Mouse (Mus musculus) MEL (cell line): ENCODE results near the gene Bmf. TPM values are rescaled to one million over a fixed set of nuclear protein-coding genes. Genes with fewer than 3 reads are reported as not detected.

Source experiments
- DNase-seq: peaks from one replicate; pipeline ENCODE4 v3.0.0; 2011; ENCODE audit warnings: low read depth, low spot score
- H3K27ac ChIP-seq: 2 replicates; pipeline ENCODE4 v1.5.1; 2012; ENCODE audit warnings: low read depth, mild to moderate bottlenecking, control low read depth, low read length, moderate library complexity; ENCODE audit not compliant: control insufficient read depth
- H3K27me3 ChIP-seq, 2 experiments: fragments of 150-350 bp in 1 of 2; sonication (generic) in 1 of 2; 2 replicates each; pipeline ENCODE4 v1.6.1; 2012; ENCODE audit warnings: low read length in 2 of 2, mild to moderate bottlenecking in 2 of 2, improper control_type of control experiment in 1 of 2, moderate library complexity in 1 of 2; ENCODE audit not compliant: insufficient read depth in 2 of 2, control insufficient read depth in 1 of 2
- H3K36me3 ChIP-seq, 2 experiments: 2 replicates each; pipeline ENCODE4 v1.6.1; 2012 to 2014; ENCODE audit warnings: low read length in 2 of 2, improper control_type of control experiment in 1 of 2, inconsistent platforms in 1 of 2, mild to moderate bottlenecking in 1 of 2; ENCODE audit not compliant: insufficient read depth in 2 of 2, control insufficient read depth in 1 of 2
- H3K4me1 ChIP-seq, 2 experiments: fragments of 150-350 bp in 1 of 2; sonication (generic) in 1 of 2; 2 replicates each; pipeline ENCODE4 v1.6.1; 2012; ENCODE audit warnings: low read length in 2 of 2, improper control_type of control experiment in 1 of 2, mild to moderate bottlenecking in 1 of 2; ENCODE audit not compliant: insufficient read depth in 2 of 2, control insufficient read depth in 1 of 2
- H3K4me3 ChIP-seq, 2 experiments: fragments of 150-350 bp in 1 of 2; sonication (generic) in 1 of 2; 2 replicates each; pipeline ENCODE4 v1.5.1; 2012; ENCODE audit warnings: low read depth in 2 of 2, low read length in 2 of 2, mild to moderate bottlenecking in 2 of 2, moderate library complexity in 2 of 2, control low read depth in 1 of 2, improper control_type of control experiment in 1 of 2; ENCODE audit not compliant: control insufficient read depth in 1 of 2, insufficient read depth in 1 of 2
- H3K79me2 ChIP-seq: 2 replicates; pipeline ENCODE4 v1.6.1; 2012; ENCODE audit warnings: mild to moderate bottlenecking, low read length, moderate library complexity; ENCODE audit not compliant: control insufficient read depth, poor library complexity, insufficient read depth
- H3K9ac ChIP-seq: 2 replicates; pipeline ENCODE4 v1.6.1; 2012; ENCODE audit warnings: low read depth, mild to moderate bottlenecking, control low read depth, low read length, moderate library complexity; ENCODE audit not compliant: control insufficient read depth, poor library complexity, severe bottlenecking
- H3K9me3 ChIP-seq: fragments of 150-350 bp; sonication (generic); replicated peaks from 2 replicates; pipeline ENCODE4 v1.6.1; 2012; ENCODE audit warnings: mild to moderate bottlenecking, low read length, improper control_type of control experiment, moderate library complexity; ENCODE audit not compliant: insufficient read depth
- BHLHE40 ChIP-seq: IDR thresholded peaks from 2 replicates; pipeline ENCODE4 v1.6.1; 2012; ENCODE audit warnings: low read depth, mild to moderate bottlenecking, inconsistent platforms, low read length, improper control_type of control experiment, borderline replicate concordance
- CHD1 ChIP-seq: IDR thresholded peaks from 2 replicates; pipeline ENCODE4 v1.6.1; 2012; ENCODE audit warnings: low read depth, mild to moderate bottlenecking, inconsistent platforms, low read length, improper control_type of control experiment
- E2F4 ChIP-seq: IDR thresholded peaks from 2 replicates; pipeline ENCODE4 v1.6.1; 2011; ENCODE audit warnings: low read depth, low read length, improper control_type of control experiment, borderline replicate concordance
- ELF1 ChIP-seq: IDR thresholded peaks from 2 replicates; pipeline ENCODE4 v1.6.1; 2014; ENCODE audit warnings: low read depth, mild to moderate bottlenecking, inconsistent platforms, low read length, improper control_type of control experiment, moderate library complexity
- ETS1 ChIP-seq: IDR thresholded peaks from 2 replicates; pipeline ENCODE4 v1.6.1; 2012; ENCODE audit warnings: low read depth, mild to moderate bottlenecking, inconsistent platforms, low read length, improper control_type of control experiment, moderate library complexity
- GATA1 ChIP-seq: IDR thresholded peaks from 2 replicates; pipeline ENCODE4 v1.6.1; 2011; ENCODE audit warnings: low read depth, low read length, improper control_type of control experiment
- JUND ChIP-seq: IDR thresholded peaks from 2 replicates; pipeline ENCODE4 v1.6.1; 2011; ENCODE audit warnings: low read depth, mild to moderate bottlenecking, improper control_type of control experiment, low read length
- MAFK ChIP-seq: IDR thresholded peaks from 2 replicates; pipeline ENCODE4 v1.6.1; 2011; ENCODE audit warnings: low read depth, mild to moderate bottlenecking, low read length, improper control_type of control experiment, borderline replicate concordance
- NELFE ChIP-seq: IDR thresholded peaks from 2 replicates; pipeline ENCODE4 v1.6.1; 2011; ENCODE audit warnings: low read depth, low read length, improper control_type of control experiment
- NRF1 ChIP-seq: IDR thresholded peaks from 2 replicates; pipeline ENCODE4 v1.6.1; 2014; ENCODE audit warnings: low read depth, mild to moderate bottlenecking, inconsistent platforms, low read length, improper control_type of control experiment, moderate library complexity; ENCODE audit not compliant: poor library complexity, insufficient read depth, severe bottlenecking
- POLR2A ChIP-seq, 2 experiments: IDR thresholded peaks; 2 replicates each; pipeline ENCODE4 v1.6.1; 2011 to 2012; ENCODE audit warnings: low read length in 2 of 2, mild to moderate bottlenecking in 2 of 2, control low read depth in 1 of 2, improper control_type of control experiment in 1 of 2, low read depth in 1 of 2, moderate library complexity in 1 of 2; ENCODE audit not compliant: control insufficient read depth in 1 of 2, insufficient read depth in 1 of 2, poor library complexity in 1 of 2
- POLR2AphosphoS5 ChIP-seq: IDR thresholded peaks from 2 replicates; pipeline ENCODE4 v1.6.1; 2012; ENCODE audit warnings: low read depth, borderline replicate concordance, mild to moderate bottlenecking, inconsistent platforms, low read length, moderate library complexity, mixed read lengths
- SIN3A ChIP-seq: IDR thresholded peaks from 2 replicates; pipeline ENCODE4 v1.6.1; 2012; ENCODE audit warnings: low read length, improper control_type of control experiment, inconsistent platforms
- TCF12 ChIP-seq: IDR thresholded peaks from 2 replicates; pipeline ENCODE4 v1.6.1; 2014; ENCODE audit warnings: low read depth, mild to moderate bottlenecking, inconsistent platforms, low read length, improper control_type of control experiment, moderate library complexity
- UBTF ChIP-seq: IDR thresholded peaks from 2 replicates; pipeline ENCODE4 v1.6.1; 2012; ENCODE audit warnings: low read depth, mild to moderate bottlenecking, inconsistent platforms, low read length, improper control_type of control experiment, moderate library complexity, borderline replicate concordance; ENCODE audit not compliant: insufficient read depth
- ZMIZ1 ChIP-seq: IDR thresholded peaks from 2 replicates; pipeline ENCODE4 v1.6.1; 2012; ENCODE audit warnings: low read depth, mild to moderate bottlenecking, inconsistent platforms, low read length, improper control_type of control experiment, moderate library complexity
- ZNF384 ChIP-seq: IDR thresholded peaks from 2 replicates; pipeline ENCODE4 v1.6.1; 2012; ENCODE audit warnings: low read depth, mild to moderate bottlenecking, inconsistent platforms, low read length, improper control_type of control experiment
- polyA plus RNA-seq, 2 experiments: library from polyadenylated mRNA; stranded (reverse) in 1 of 2; unstranded in 1 of 2; fragments of >175 nt in 1 of 2; fragments of >200 nt in 1 of 2; gene quantifications; 2 replicates each; pipeline versions ENCODE4 v1.2.1 to v1.2.4; 2012; ENCODE audit warnings: low replicate concordance in 2 of 2, low read depth in 1 of 2; ENCODE audit not compliant: insufficient read length in 2 of 2, insufficient read depth in 1 of 2, missing spikeins in 1 of 2
- total RNA-seq: library from RNA; depleted of rRNA; stranded (reverse); fragments of 300-350 nt; gene quantifications from 2 replicates; pipeline ENCODE4 v1.2.3, GENCODE M21; 2012

Bmf gene
- total and polyA plus RNA-seq, 3 experiments = 0.39 to 0.50 TPM; not detected in 1

- TF ChIP-seq POLR2AphosphoS5 = no peak
- no peak for TF ChIP-seq JUND
- TF ChIP-seq BHLHE40 = no peak
- no peak for TF ChIP-seq ELF1
- TF ChIP-seq E2F4 = no peak
- no peak for TF ChIP-seq NELFE
- no peak for TF ChIP-seq ZNF384
- TF ChIP-seq ZMIZ1 = no peak
- DNase-seq = no peak
- no peaks in the 10 kb centered on the region for H3K9me3 ChIP-seq
Measured at GRCm38 (mm10) chr2:118567179-118567578, 17.7 kb upstream of the Bmf start.

GRCm38 (mm10) chr2:118562431-118562830 lies 12.9 kb upstream of the Bmf start:
- Histone ChIP-seq H3K9ac (no peak overlapping the region), H3K27ac (no peak overlapping the region), H3K79me2 (no peaks in the 10 kb centered on the region), H3K9me3 (no peaks in the 10 kb centered on the region), H3K4me1 (peaks cover 5 to 13% of the 10 kb centered on the region in 2 experiments; a peak in 3 of 4 replicates), H3K27me3 (no peaks in the 10 kb centered on the region), H3K4me3 (no peak overlapping the region), H3K36me3 (peaks cover 0 to 9% of the 10 kb centered on the region in 2 experiments; a peak in 2 of 4 replicates)
- DNase-seq = no peak
- TF ChIP-seq GATA1 (no peak), UBTF (no peak), NRF1 (no peak)

More at GRCm38 (mm10) chr2:118567179-118567578, 17.7 kb upstream of the Bmf start:
- no peak overlapping the region for H3K9ac ChIP-seq
- peaks cover 11 to 16% of the 10 kb centered on the region in 2 experiments; a peak in 3 of 4 replicates for H3K4me1 ChIP-seq
- no peaks in the 10 kb centered on the region for H3K27me3 ChIP-seq
- H3K36me3 ChIP-seq = peaks cover 0 to 15% of the 10 kb centered on the region in 2 experiments; a peak in 2 of 4 replicates
- H3K79me2 ChIP-seq = no peaks in the 10 kb centered on the region
- H3K27ac ChIP-seq = no peak overlapping the region
- H3K4me3 ChIP-seq = no peak overlapping the region

DNA sequence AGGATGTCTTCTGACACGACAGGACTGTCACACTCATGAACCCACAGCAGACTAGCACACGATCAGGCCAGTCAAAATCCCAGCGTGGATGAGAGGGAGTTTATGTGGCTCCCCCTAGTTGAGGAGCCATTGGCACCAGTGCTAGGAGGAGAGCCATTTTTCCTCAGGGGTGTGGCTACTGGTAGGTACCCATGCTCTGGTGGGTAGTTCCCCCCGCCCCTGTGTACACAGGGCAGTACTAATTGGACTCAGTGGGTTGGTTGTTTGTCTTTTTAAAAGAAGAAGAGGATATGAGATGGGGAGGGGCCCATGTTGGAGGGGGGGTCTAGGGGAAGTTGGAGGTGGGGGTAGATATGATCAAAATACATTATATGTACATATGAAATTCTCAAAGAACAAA lies 12.5 kb upstream of the Bmf start:
- H3K79me2 ChIP-seq = no peaks in the 10 kb centered on the region
- DNase-seq = no peak
- H3K9ac ChIP-seq = no peak overlapping the region
- H3K4me1 ChIP-seq = peaks cover 5 to 13% of the 10 kb centered on the region in 2 experiments; a peak in 3 of 4 replicates
- no peak overlapping the region for H3K27ac ChIP-seq
- TF ChIP-seq ETS1 = no peak
- TF ChIP-seq SIN3A = no peak
- no peak for TF ChIP-seq MAFK
- no peak for TF ChIP-seq TCF12
- TF ChIP-seq CHD1 = no peak
- TF ChIP-seq POLR2A (IDR thresholded peaks at IDR 0.05; ENCODE audit: control insufficient read depth in 1 of 2, insufficient read depth in 1 of 2, low read depth in 1 of 2, low read length in 2 of 2, poor library complexity in 1 of 2) = no peak
- H3K4me3 ChIP-seq = no peak overlapping the region
- H3K9me3 ChIP-seq = no peaks in the 10 kb centered on the region
- no peaks in the 10 kb centered on the region for H3K27me3 ChIP-seq
- peaks cover 0 to 9% of the 10 kb centered on the region in 2 experiments; a peak in 2 of 4 replicates for H3K36me3 ChIP-seq
